Mouse (Mus musculus): ENCODE measurements around the gene Zfp524.

Gene Zfp524

DNA sequence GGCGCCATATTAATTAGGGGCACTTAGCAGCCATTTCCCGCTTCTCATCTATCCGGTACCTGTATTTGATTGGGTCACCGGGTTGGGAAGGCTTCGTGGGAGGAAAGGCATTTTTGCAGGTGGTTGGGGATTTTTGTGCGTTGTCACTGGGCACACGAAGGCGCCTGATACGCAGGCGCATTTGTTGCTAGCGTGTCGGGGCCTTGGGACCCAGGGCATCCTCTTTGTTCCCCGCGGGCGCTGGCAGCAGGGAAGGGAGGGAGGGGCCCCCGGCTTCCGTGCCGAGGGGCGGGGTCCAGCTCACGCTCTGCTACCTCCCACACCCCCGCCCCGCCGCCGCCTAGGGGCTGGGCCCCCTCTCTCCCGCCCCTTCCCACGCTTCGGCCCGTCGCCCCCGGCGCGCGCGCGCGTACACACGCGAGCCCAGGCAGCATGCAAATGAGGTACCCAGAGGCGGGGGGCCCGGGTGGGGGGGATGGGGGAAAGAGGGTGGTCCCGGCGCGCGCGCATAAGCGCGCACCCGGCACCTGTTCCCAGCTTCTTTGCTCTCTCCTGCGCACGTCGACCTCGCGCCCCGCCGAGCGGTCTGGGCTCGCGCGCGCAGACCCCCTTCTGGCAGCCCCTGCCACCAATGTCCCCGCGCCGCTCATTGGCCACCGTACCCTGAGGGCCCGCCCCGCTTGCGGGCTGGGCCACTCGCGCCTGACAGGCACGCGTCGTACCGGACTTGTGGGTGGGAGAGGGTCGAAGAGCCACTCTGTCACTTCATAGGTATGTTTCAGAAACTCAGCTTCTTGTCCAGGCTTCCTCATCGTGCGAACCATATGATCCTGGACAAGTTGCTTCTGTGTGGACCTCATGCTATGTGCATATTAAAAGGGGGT is 1.1 kb downstream of the Zfp524 start, which contains the start of gene Gm44973:
Gm44973 (plus strand) TSS at position 379 of the 884 bp plus-strand sequence.
- peak; percentile 98 for DNase-seq (ENCODE audit: low read depth, low spot score)

DNA sequence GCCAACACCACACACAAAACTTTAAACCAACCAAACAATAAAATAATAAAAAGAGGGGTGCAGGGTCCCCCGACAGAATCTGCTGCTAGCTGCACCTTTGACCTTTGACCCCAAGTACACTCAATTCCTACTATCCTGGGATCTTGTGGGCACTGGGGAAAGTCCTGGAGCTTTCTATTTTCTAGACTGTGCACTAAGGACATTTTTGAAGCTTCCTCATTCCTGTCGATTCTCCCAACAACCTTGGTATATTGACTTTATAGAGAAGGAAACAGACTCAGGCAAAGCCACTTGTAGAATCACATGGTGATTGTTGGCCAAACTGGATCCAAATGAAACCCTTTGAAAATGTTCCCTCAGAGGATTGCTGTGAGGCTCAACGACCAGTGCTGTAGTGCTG is 1.8 kb downstream of the Zfp524 start:
- DNase-seq (ENCODE audit: low read depth, low spot score), result no peak

DNA sequence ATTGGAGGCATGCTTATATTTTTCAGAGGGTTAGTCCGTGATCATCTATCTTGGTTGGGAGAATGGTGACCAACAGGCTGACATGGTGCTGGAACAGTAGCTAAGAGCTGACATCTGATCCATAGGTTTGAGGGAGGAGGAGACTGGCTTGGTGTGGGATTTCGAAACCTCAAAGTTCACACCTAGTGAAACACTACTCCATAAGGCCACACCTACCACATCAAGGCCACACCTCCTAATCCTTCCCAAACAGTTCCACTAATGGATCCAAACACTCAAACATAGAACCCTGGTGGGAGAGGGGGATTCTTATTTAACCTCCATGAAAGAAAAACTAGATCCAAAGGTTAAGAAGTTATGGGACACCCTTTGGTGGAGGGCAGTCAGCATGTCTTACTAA is 2.7 kb downstream of the Zfp524 start:
- no peak for DNase-seq (ENCODE audit: low read depth, low spot score)

DNA sequence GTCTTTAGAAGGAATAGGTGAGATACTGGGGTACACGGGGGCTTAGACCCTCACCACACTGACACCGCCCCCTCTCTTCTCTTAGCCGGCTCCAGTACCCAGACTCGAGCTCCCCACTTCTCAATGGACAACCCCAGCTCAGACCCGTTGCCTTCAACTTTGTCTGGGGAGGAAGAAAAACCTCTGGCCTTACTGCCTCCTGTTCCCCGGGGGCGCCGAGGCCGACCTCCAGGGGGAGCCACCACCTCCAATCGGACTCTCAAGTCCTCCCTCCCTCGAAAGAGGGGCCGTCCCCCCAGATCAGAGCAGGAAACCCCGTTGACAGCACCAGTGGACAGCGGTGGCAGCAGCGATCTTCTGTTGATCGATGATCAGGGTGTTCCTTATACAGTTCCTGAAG is 3.1 kb downstream of the Zfp524 start:
- peak; percentile 45 for DNase-seq (ENCODE audit: low read depth, low spot score)

DNA sequence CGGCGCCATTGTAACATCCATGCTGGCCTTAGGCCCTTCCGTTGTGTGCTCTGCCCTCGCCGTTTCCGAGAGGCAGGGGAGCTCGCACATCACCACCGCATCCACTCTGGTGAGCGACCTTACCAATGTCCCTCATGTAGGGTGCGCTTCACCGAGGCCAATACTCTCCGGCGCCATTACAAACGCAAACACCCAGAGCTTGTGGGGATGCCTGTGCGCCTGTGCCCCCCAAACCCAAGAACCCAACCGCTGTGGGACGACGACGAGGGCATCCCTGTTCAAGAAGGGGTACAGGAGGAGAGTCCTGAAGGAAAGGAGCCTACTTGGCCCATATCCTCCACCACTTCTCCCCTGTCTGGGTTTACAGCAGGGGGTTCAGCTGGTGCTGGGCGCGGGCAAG is 3.7 kb downstream of the Zfp524 start:
- no peak for DNase-seq (ENCODE audit: low read depth, low spot score)

DNA sequence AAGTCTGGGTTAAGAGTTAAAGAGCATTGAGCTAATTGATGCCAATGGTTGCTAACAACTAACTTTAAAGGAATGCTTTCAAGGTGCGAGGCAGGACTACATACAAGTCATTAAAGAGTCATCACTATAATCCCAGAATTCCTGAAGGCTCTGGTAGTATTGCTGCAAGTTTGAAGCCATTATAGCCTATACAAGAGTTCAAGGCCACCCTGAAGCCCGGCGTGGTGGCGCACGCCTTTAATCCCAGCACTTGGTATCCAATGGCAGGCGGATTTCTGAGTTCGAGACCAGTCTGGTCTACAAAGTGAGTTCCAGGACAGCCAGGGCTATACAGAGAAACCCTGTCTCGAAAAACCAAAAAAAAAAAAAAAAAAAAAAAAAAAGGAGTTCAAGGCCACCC is 5.4 kb downstream of the Zfp524 start:
- DNase-seq (ENCODE audit: low read depth, low spot score), result peak; percentile 48

DNA sequence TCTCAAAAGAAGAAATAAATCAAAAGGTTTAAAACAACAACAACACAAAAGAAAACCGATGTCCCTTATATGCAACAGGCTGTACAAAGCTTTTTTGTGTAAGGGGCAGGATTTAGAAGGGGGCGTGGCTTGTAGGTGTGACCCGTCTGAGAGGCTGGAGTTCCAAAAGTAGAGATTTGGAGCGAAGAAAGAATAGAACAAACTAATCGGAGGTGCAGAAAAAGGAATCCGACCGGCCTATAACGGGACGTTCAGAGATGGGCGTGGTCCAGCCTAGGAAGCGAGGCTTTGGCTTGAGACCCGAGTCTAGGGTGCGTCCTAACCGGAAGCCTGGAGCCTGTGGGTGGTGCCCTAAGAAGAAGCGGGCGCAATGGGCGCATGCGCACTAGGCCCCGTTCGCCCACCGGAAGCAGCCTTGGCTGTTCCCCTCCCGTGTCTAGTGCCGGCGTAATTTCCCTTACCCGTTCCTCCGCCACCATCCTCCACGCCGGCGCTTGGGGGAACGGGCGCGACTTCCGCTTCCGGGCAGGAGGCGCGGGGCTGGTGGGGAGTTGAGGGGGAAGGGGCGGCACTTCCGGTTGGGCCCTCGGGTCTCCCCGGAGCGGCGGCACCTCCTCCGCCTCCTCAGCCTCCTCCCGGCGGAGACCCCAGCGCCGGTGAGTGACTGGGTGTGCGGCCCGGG is 5.9 kb downstream of the Zfp524 start, which contains the start of the genes Zfp865 and Ccdc106:
Zfp865 (plus strand) TSS at position 377 of the 682 bp plus-strand sequence.
Ccdc106 (plus strand) TSS at position 554 of the 682 bp plus-strand sequence.
- DNase-seq (ENCODE audit: low read depth, low spot score), result peak; percentile 99

DNA sequence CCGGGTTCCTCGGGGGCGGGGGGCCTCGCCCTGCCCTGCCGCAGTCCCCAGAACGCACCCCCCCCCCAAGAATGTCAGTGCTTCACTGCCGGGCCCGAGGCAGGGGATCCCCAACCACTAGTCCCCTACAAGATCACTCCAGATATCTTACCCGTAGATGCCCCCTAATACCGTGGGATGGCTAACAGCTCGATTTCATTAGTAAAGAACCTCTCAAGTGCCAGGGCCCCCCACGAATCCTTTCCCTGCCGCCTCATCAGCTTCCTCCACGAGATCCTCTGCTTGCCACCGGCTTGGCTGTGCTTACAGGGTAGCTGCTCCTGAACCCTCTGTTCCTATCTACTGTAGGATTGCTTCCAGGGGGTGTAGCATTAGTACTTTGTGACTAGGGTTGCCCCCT is 6.5 kb downstream of the Zfp524 start:
- DNase-seq (ENCODE audit: low read depth, low spot score), result no peak

DNA sequence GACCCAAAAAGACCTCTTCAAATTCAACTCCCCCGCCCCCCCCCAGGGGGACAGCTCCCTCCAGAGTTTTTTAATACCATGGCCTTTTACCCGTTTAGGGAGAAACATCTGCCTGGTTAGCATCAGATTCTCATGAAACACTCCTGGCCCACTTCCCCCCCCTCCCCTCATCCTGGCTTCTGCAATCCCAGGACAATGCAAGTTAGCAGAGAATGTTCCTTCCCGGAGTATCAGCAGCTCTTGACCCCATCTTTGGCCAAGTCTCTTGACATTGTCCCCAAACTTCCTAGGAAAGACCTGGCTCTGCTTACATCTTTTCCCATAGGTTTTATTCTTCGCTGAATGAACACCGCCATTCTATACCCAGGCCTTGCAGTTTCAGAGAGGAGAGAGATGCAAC is 7.0 kb downstream of the Zfp524 start:
- no peak for DNase-seq (ENCODE audit: low read depth, low spot score)

DNA sequence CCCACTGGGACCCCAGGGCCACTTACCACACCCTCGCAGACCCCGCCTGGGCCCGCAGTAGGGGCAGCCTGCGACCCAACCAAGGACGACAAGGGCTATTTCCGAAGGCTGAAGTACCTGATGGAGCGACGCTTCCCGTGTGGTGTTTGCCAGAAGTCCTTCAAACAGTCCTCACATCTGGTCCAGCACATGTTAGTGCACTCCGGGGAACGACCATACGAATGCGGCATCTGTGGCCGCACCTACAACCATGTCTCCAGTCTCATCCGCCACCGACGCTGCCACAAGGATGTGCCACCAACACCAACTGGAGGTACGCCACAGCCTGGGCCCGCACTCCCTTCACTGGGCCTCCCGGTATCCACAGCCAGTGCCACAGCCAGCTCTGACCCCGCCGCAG is 15.3 kb downstream of the Zfp524 start:
- no peak for DNase-seq (ENCODE audit: low read depth, low spot score)

DNA sequence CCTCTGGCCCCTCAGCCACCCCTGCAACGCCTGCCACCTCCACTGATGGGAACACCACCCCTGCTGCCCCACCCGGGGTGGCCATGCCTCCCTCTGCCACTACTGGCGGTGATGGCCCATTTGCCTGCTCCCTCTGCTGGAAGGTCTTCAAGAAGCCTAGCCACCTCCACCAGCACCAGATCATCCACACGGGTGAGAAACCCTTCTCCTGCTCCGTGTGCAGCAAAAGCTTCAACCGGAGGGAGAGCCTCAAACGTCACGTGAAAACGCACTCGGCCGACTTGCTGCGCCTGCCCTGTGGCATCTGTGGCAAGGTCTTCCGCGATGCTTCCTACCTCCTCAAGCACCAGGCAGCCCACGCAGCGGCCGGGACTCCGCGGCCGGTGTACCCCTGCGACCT is 15.7 kb downstream of the Zfp524 start:
- DNase-seq (ENCODE audit: low read depth, low spot score), result no peak

DNA sequence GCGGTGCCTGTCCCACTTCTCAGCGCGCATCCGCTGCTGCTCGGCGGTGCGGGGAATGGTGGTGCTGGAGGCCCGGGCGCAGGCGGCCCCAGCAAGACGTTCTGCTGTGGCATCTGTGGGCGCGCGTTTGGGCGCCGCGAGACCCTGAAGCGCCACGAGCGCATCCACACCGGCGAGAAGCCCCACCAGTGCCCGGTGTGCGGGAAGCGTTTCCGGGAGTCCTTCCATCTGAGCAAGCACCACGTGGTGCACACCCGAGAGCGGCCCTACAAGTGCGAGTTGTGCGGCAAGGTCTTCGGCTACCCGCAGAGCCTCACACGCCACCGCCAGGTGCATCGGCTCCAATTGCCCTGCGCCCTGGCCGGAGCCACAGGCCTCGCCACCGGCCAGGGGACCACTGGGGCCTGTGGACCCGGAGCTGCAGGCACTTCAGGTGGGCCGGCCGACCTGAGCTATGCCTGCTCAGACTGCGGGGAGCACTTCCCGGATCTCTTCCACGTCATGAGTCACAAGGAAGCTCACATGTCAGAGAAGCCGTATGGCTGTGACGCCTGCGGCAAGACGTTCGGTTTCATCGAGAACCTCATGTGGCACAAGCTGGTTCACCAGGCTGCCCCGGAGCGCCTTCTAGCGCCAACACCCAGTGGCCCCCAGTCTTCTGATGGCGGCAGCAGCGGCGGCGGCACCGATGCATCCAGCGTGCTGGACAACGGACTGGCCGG is 16.5 kb downstream of the Zfp524 start:
- DNase-seq (ENCODE audit: low read depth, low spot score), result no peak

DNA sequence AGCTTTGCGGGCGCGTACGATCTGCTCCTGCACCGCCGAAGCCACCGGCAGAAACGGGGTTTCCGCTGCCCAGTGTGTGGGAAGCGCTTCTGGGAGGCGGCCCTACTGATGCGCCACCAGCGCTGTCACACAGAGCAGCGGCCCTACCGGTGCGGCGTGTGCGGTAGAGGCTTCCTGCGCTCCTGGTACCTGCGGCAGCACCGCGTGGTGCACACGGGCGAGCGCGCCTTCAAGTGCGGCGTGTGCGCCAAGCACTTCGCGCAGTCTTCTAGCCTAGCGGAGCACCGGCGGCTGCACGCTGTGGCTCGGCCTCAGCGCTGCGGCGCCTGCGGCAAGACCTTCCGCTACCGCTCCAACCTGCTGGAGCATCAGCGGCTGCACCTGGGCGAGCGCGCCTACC is 17.3 kb downstream of the Zfp524 start:
- DNase-seq (ENCODE audit: low read depth, low spot score), result no peak

DNA sequence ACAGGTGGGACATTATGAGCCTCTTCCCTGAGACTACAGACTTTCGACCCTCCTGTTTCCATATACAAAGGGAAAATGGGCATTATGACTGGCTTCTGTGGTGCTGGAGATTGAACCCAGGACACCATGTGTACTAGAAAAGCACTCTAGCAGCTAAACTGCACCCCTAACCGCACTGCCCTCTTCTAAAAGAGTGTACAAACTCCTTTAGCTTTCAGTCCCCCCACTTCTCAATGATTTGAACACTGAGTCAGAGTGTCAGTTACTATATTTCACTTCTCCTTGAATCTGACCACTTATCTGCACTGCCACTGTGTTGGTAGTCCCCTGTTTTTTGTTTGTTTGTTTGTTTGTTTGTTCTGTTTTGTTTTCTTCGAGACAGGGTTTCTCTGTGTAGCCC is 19.6 kb downstream of the Zfp524 start, which contains the start of gene 4632433K11Rik:
4632433K11Rik (plus strand) TSS at position 301 of the 400 bp plus-strand sequence.
- DNase-seq (ENCODE audit: low read depth, low spot score), result no peak

DNA sequence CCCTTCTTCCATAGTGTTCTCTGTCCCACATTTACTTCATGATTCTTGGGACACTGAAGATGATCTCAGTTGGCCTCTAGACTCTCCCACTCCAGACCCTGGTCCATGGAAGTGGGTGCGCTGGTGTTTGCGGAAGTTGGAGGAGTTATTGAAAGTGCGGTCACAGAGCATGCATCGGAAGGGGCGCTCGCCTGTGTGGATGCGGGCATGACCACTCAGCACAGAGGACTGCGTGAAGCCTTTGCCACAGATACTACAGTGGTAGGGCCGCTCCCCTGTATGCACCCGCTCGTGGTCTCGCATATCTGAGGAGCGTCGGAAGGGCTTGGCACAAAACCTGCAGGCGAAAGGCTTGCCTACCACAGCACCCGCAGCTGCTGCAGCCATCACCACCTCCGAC is 21.4 kb downstream of the Zfp524 start:
- DNase-seq (ENCODE audit: low read depth, low spot score), result no peak

DNA sequence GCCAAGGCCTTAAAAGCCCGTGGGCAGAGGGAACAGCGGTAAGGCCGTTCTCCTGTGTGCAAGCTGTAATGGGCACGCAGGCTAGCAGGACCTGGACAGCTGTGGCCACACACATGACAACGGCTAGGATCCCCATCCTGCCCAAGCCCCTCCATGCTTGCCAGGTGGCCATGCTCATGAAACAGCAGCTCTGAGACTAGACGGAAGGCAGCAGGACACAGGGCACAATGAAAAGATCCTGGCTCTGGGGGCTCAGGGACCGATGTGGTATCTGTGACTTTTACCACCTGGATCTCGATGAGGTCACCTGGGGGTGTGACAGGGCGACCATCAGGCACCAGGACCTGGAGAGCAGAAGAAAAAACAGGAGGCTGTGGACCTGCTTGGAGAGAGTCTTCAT is 21.9 kb downstream of the Zfp524 start:
- DNase-seq (ENCODE audit: low read depth, low spot score), result no peak

DNA sequence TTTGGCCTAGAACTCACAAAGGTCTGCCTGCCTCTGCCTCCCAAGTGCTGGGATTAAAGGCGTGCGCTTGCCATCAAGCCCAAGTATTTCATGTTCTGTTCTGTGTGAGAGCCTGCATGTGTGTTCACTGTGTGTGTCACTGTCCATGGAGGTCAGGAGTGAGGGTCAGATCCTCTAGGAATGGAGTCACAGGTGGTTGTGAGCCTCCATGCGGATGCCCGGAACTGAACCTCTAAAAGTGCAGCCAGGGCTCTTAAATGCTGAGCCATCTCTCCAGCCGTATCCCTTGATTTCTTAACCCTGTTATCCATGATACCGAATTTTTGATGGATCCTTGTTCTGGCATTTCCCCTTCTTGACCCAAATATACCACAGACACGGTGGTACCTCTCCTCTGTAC is 22.8 kb downstream of the Zfp524 start:
- DNase-seq (ENCODE audit: low read depth, low spot score), result no peak

DNA sequence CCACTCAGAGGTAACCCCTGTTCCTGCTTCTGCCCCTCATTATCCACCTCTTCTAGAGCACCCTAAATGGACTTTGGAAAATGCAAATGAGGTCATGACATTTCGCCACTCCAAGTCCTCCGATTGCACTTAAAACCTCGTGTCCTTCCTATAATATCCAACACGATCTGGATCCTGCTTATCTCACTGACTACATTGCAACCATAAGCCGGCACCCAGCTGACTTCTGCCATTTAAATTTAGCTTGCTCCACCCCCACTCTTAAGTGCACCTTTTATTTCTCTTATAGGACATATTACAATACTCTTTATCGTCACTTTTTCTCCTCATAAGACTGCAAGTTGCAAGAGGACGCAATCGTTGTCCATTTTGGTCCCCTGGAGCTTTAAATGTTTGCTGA is 23.3 kb downstream of the Zfp524 start:
- DNase-seq (ENCODE audit: low read depth, low spot score), result no peak

DNA sequence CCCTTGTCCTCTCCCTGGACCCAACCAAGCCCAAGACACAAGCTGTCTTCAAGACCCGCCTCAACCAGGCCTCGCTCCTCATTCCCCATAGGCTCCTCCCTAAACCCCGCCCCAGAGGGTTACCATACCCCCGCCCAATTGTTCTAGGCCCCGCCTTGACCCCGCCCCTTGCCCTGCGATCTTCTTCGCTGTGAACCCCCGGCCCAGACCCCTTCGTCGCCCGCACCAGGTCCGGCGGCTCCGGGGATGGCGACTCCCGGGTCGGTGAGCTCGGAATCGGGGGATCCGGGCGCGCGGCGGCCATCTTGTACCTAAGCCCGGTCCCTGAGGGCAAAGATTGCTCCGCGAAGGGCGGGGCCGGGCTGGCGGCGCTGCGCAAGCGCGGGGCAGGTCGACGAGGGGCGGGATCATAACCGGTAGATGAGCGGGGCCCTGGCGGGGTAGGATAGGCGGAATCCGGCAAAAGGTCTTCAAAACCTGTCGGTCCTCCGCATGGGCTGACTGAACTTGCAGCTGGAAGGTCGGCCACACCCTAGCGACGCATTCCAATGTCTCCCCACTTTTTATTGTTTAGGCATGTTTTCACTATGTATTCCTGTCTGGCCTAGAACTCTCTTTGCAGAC is 24.0 kb downstream of the Zfp524 start, which contains the start of gene Zfp784:
Zfp784 (minus strand) TSS at position 338 of the 624 bp plus-strand sequence.
- peak; percentile 96 for DNase-seq (ENCODE audit: low read depth, low spot score)

DNA sequence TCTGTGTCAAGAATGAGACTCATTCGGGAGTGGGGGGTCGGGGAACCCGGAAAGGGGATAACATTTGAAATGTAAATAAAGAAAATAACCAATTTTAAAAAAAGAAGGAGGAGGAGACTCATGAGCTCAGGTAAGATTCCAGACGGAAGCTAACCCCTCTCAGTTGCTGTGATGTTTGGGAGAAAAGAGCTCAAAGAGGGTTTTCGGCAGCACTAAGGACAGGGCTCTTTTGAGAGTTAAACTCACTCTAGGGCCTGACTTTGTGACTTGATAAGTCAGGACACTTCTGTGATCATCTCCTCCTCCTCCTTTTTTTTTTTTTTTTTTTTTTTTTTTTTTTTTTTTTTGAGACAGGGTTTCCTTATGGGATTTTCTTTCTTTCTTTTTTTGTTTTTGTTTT is 24.7 kb downstream of the Zfp524 start:
- DNase-seq (ENCODE audit: low read depth, low spot score), result no peak

DNA sequence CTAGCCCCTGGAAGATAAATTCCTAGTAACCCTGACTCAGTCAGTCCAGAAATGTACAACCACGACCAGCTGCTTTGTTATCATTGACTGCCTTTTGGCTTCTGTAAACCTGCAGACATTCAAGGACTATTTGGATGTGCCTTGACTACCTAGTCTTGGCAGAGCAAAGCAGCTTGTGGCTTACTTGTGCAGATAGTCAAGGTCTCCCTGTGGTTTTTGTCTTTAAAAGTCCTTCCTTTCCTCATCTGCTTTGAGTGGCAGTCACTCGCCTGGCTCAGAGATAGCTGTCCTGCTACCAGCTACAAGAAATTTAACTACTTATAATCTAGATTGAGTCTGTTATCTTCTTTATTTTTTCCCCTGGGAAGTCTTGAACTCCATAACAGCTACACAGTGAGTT is 30.8 kb downstream of the Zfp524 start:
- no peak for DNase-seq (ENCODE audit: low read depth, low spot score)

DNA sequence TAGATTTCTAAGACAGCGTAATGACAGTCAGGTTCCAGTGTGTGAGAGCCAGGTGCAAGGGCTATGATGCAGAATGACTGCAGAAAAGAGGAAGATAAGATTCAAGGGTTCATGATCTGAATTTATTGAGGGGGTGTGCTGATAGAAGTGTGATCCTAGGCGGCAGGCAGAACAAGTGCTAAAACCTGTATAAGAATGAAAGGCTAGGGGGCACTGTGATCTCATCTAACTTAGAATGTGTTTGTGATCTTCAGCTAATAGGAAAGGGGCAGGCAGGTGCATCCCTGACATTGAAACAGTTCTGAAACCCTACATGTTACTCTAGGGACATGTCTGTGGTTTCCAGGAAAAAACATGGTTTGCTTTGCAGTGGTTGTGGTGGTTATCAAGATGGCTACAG is 31.9 kb downstream of the Zfp524 start:
- DNase-seq (ENCODE audit: low read depth, low spot score), result peak; percentile 64

All from A20 (cell line).